Mouse (Mus musculus) lung, postnatal 0 days (tissue): ENCODE measurements around the gene D5Ertd579e. TPM values are rescaled to one million over a fixed set of nuclear protein-coding genes. Genes with fewer than 3 reads are reported as not detected.

Source experiments
- ATAC-seq: fragments of 200-750 bp; cut with Nextera tagmentation; 2 replicates; pipeline ENCODE4 v1.8.0; 2017; ENCODE audit warnings: moderate library complexity
- DNase-seq: peaks from one replicate; pipeline ENCODE4 v3.0.0-alpha.2; 2016; ENCODE audit warnings: low spot score
- H3K27ac ChIP-seq: fragments of 300-500 bp; sonication (generic); 2 replicates; pipeline ENCODE4 v1.5.1; 2014; ENCODE audit warnings: antibody characterized with exemption, mild to moderate bottlenecking, low read length, mixed read lengths
- H3K27me3 ChIP-seq: fragments of 300-500 bp; sonication (generic); replicated peaks from 2 replicates; pipeline ENCODE4 v1.6.1; 2014; ENCODE audit warnings: low read length, mixed read lengths; ENCODE audit not compliant: insufficient read depth
- H3K36me3 ChIP-seq: fragments of 300-500 bp; sonication (generic); 2 replicates; pipeline ENCODE4 v1.6.1; 2014; ENCODE audit warnings: low read length, mixed read lengths; ENCODE audit not compliant: insufficient read depth
- H3K4me1 ChIP-seq: fragments of 300-500 bp; sonication (generic); 2 replicates; pipeline ENCODE4 v1.6.1; 2014; ENCODE audit warnings: antibody characterized with exemption, low read depth, low read length, mixed read lengths; ENCODE audit not compliant: insufficient read depth
- H3K4me2 ChIP-seq: fragments of 300-500 bp; sonication (generic); replicated peaks from 2 replicates; pipeline ENCODE4 v1.6.1; 2014; ENCODE audit warnings: low read depth, mild to moderate bottlenecking, low read length, moderate library complexity, mixed read lengths
- H3K4me3 ChIP-seq: fragments of 300-500 bp; sonication (generic); 2 replicates; pipeline ENCODE4 v1.5.1; 2014; ENCODE audit warnings: low read depth, low read length
- H3K9ac ChIP-seq: fragments of 300-500 bp; sonication (generic); replicated peaks from 2 replicates; pipeline ENCODE4 v1.6.1; 2014; ENCODE audit warnings: low read depth, mild to moderate bottlenecking
- H3K9me3 ChIP-seq: fragments of 300-500 bp; sonication (generic); 2 replicates; pipeline ENCODE4 v1.6.1; 2016; ENCODE audit warnings: low read length, mixed read lengths
- CTCF ChIP-seq: IDR thresholded peaks from 2 replicates; pipeline ENCODE4 v1.5.1; 2016; ENCODE audit warnings: antibody characterized with exemption, mild to moderate bottlenecking
- EP300 ChIP-seq: IDR thresholded peaks from 2 replicates; pipeline ENCODE4 v1.6.1; 2016; ENCODE audit warnings: antibody characterized with exemption, mild to moderate bottlenecking, control low read depth
- WGBS: fragments of 180-500 bp; shearing (Covaris S2); extraction: QIAGEN DNeasy Blood & Tissue Kit; methylation state at CpG from one replicate; pipeline ENCODE4 v1.1.7; 2014; 5-methylcytosine and 5-hydroxymethylcytosine counted together
- polyA plus RNA-seq: library from polyadenylated mRNA; unstranded; fragments of >200 nt; fragmentation: Nextera tagmentation; extraction: Ambion mirVana; gene quantifications from 2 replicates; pipeline ENCODE4 v1.2.1, GENCODE M21; 2015

D5Ertd579e gene
- polyA plus RNA-seq, 1 experiment from 2014 or later: 14.6 TPM

DNA sequence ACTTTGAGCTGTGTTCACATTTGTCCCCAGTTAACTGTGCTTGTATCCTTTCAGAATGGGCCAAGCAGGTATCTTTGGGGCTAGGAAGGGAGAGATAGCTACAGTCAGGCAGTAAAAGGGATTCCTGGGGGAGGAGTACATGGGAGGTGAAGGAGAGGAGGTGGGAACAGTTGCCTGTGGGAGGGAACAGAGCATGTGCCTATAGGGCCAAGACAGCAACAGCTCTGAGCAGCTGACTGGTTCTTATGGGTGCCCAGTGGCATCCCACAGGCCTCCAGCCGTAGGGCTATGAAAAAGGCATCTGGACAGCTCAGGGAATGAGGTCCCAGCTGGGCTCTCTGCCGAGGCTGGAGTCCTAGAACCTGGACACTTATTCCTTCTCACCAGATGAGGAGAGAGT is 21.0 kb upstream of the D5Ertd579e start:
- H3K4me1 ChIP-seq: peaks cover 6% of the 10 kb centered on the region
- no peak overlapping the region for H3K4me3 ChIP-seq
- H3K36me3 ChIP-seq: no peaks in the 10 kb centered on the region
- H3K27ac ChIP-seq: no peak overlapping the region
- WGBS: 57% methylated on average over 2 of the region's 2 CpGs
- no peaks in the 10 kb centered on the region for H3K9me3 ChIP-seq
- H3K4me2 ChIP-seq: no peak overlapping the region
- H3K27me3 ChIP-seq: peaks cover 20% of the 10 kb centered on the region; the same call in 1 of the 2 replicates
- no peak for ATAC-seq
- H3K9ac ChIP-seq: no peak overlapping the region
- TF ChIP-seq CTCF: no peak
- no peak for TF ChIP-seq EP300
- no peak for DNase-seq

DNA sequence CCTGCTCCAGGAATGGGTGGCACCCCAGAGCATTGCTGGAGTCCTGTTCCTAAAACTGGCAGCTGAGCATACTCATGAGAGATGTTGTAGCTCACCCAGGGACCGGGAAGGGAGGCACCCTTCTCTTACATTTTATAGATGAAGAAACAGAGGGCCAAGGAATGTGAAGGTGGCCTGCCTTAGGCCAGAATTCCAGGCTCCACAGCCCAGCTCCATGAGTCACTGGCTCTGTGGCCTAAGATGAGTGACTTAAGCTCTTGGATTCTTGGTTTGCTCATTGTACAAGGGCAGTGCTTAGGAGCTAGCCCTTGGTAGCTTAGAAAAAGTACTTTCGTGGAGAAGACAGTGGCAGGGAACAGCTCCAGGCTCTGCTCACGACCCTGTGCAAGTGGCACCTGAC is 19.0 kb upstream of the D5Ertd579e start:
- Histone ChIP-seq H3K27ac (no peak overlapping the region), H3K9ac (no peak overlapping the region), H3K4me1 (peaks cover 6% of the 10 kb centered on the region)

DNA sequence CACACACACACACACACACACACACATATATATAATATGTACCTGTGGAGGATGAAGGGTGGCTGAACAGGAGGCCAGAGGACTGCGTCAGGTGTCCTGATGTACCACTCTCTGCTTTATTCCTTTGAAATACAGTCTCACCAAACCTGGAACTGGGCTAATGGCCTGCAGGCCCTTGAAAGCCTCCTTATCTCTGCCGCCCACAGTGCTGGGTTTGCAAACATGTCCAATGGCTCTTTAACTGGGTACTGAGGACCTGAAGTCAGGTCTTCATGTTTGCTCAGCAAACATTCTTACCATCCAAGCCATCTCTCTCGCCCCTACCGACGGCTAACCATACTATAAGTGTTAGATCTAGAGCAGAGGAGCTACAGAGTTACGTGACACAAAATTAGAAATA is 17.9 kb upstream of the D5Ertd579e start:
- peak; percentile 57 for DNase-seq

More for the DNA sequence above, 19.0 kb upstream of the D5Ertd579e start:
- WGBS: 58% methylated on average over 3 of the region's 3 CpGs
- DNase-seq (peak; percentile 56), ATAC-seq (peak; percentile 24; the same call in 1 of the 2 replicates)
- no peak for TF ChIP-seq CTCF
- peak; percentile 38; the same call in 1 of the 2 replicates for TF ChIP-seq EP300
- Histone ChIP-seq H3K36me3 (no peaks in the 10 kb centered on the region), H3K4me2 (no peak overlapping the region), H3K4me3 (no peak overlapping the region), H3K9me3 (no peaks in the 10 kb centered on the region), H3K27me3 (peaks cover 16% of the 10 kb centered on the region; the same call in 1 of the 2 replicates)

DNA sequence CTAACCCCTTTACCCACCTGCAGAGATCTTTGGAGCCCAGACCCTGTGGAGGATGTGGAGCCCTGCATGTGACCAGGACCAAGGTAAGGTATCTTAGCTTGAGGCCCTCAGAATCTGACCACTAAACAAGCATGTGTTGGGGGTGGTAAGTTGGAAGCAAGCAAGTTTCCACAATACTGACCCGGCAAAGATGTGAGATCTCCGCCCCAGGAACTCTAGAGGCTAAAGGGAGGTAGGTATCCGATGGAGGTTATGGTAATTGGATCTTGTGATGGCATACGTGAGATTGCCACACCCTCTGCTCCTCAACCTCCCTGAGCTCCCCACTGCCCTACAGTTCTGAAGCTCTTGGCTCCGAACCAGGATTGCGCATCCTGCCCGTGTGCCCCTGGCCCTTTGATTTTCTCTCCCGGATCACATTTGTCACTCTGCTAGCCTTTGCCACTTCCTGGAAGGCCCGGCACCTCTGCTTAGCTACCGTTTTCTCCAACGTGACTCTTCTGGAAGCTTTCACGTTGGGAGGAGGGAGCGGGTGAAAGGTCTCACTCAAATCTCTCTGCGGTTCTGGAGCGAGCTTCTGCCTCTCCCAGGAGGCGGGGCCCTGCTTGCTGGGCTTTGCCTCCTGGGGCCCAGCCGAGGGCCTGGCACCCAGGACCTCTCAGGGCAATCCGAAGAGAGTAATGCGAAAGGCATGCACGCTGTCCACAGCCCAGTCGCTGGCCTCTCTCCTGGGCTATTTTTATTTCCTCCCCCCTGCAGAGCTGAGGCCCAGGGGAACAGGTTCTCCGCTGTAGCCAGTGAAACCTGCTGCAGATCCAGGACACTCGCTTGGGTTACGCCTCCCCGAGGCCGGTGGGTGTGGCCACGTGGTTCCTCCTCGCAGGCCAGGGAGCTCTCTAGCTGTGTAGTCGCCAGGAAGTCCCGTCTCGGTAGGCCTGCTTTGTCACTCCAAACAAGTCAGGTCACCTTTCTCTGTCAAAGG is 17.0 kb upstream of the D5Ertd579e start:
- peaks cover 4% of the 10 kb centered on the region; the same call in 1 of the 2 replicates for H3K27me3 ChIP-seq
- peak overlapping the region; percentile 76 for H3K4me2 ChIP-seq
- H3K4me3 ChIP-seq: peak overlapping the region; percentile 28
- DNase-seq: peak; percentile 90
- 4% methylated on average over 30 of the region's 31 CpGs for WGBS
- ATAC-seq: peak; percentile 94
- peaks cover 6% of the 10 kb centered on the region for H3K4me1 ChIP-seq
- TF ChIP-seq CTCF: peak; percentile 15; the same call in 1 of the 2 replicates
- no peak; the same call in 1 of the 2 replicates for TF ChIP-seq EP300
- no peaks in the 10 kb centered on the region for H3K9me3 ChIP-seq
- peak overlapping the region; percentile 43 for H3K27ac ChIP-seq
- no peaks in the 10 kb centered on the region for H3K36me3 ChIP-seq
- H3K9ac ChIP-seq: no peak overlapping the region

More for the DNA sequence above, 17.9 kb upstream of the D5Ertd579e start:
- Histone ChIP-seq H3K36me3 (no peaks in the 10 kb centered on the region), H3K27ac (peak overlapping the region; percentile 14; the same call in 1 of the 2 replicates), H3K9ac (no peak overlapping the region), H3K4me2 (peak overlapping the region; percentile 76; the same call in 1 of the 2 replicates), H3K9me3 (no peaks in the 10 kb centered on the region), H3K4me3 (no peak overlapping the region), H3K27me3 (peaks cover 7% of the 10 kb centered on the region; the same call in 1 of the 2 replicates), H3K4me1 (peaks cover 6% of the 10 kb centered on the region)
- ATAC-seq: peak; percentile 57
- TF ChIP-seq CTCF (peak; percentile 22), EP300 (peak; percentile 70)
- WGBS: 49% methylated on average over 6 of the region's 6 CpGs

- Histone ChIP-seq H3K27ac (no peak overlapping the region), H3K4me2 (no peak overlapping the region), H3K36me3 (no peaks in the 10 kb centered on the region), H3K9me3 (no peaks in the 10 kb centered on the region), H3K4me1 (peaks cover 6% of the 10 kb centered on the region), H3K9ac (no peak overlapping the region), H3K4me3 (no peak overlapping the region), H3K27me3 (peaks cover 4% of the 10 kb centered on the region; the same call in 1 of the 2 replicates)
- 47% methylated on average over 5 of the region's 5 CpGs for WGBS
- DNase-seq (peak; percentile 34), ATAC-seq (no peak)
- TF ChIP-seq EP300 (no peak), CTCF (no peak)
Measured at GRCm38 (mm10) chr5:36711863-36712262, 16.0 kb upstream of the D5Ertd579e start.

DNA sequence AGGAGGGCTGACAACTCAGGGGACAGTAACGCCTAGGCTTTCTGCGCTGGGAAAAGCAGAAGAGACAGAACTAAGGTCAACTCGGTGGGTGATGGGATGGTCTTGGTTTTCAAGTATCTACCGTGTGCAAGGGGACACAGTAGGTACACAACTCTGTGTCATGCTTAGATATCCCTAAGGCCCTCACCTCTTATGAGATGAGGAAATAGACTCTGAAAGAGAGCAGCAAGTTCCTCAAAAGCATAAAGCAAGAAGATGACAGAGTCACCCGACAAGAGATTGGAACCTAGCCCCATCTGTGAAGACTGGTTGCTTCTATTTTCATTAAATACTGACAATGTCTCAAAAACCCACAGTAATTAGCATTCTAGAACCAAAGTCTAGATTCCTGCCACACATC is 10.0 kb upstream of the D5Ertd579e start:
- no peak for TF ChIP-seq EP300
- TF ChIP-seq CTCF: no peak
- no peaks in the 10 kb centered on the region for H3K4me1 ChIP-seq
- H3K9ac ChIP-seq: no peak overlapping the region
- no peak for DNase-seq
- H3K4me3 ChIP-seq: no peak overlapping the region
- no peaks in the 10 kb centered on the region for H3K27me3 ChIP-seq
- H3K27ac ChIP-seq: no peak overlapping the region
- H3K9me3 ChIP-seq: no peaks in the 10 kb centered on the region
- WGBS: 77% methylated on average over 5 of the region's 5 CpGs
- no peak overlapping the region for H3K4me2 ChIP-seq
- no peak for ATAC-seq
- H3K36me3 ChIP-seq: no peaks in the 10 kb centered on the region
